Mouse (Mus musculus) adrenal gland, adult 8-10 months (tissue): ENCODE measurements at regions not wholly inside any gene's neighbourhood (a gene's known extent, or its start where the extent isn't known, plus 50 kb on each side); places are given as distances from the start of the nearest gene placed in this dataset.

Source experiments
- DNase-seq: peaks from one replicate; pipeline ENCODE4 v3.0.0; 2022

DNA sequence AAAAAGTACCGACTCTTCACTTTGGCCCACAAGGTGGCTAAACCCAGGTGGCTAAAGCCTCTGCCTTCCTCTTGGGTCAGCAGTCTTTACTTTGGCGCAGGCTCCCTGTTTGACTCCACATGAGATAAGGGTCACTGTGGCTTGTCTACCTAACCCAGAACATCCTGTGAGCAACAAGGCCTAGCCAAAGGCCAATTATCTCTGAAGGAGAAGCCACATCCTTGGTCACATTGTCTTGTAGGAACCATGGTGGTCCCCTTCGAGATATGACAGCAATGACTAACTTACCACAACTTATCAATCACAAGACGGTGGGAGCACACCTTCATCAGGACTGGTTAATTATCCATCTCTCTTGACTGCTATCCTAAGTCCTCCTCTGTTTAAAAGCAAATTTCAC is 73.3 kb upstream of the Pja1 start:
- DNase-seq: no peak

DNA sequence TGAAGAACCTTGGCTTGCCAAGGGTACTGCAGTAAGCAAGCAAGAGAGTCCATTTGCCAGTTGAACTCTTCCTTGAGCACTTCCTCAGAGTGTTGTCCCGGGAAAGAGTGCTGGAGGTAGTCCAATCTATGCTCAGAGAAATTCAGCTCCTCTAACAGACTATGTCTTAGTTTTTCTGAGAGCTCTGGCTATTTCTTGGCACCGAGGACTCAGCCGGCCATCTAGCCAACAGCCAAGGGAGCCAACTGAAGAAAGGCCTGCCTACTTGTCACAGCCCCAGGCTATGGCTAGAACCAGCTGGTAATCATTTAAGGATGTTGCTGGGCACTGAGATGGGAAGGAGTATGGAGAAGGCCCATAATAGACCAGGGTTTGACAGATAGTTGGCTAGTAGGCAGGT is 70.8 kb upstream of the Pja1 start:
- DNase-seq: no peak

DNA sequence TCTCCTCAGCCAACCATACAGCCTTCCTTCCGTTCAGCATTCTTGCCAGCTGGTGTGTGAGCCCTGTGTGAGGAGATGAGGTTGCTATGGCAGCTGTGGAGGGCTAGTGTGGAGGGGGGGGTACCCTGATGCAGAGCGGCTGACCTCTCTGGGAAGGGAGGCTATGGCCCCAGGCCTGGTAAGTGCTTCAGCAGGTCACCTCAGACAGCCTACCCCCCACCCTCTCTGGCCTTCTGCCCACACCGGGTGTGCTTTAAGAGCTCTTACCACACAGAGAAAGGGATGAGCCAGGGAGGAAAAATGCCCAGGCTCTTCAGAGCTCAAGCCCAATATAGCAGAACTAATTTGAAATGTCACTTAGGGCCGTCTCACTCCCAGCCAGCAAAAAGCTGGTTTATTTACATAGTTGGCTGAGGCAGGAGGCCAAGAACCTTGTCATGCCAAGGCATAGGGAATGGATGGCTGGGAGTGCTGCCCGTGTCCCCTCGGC is 69.1 kb upstream of the Pja1 start:
- DNase-seq: no peak

GRCm38 (mm10) chrX:99539684-99540083 is 68.6 kb upstream of the Pja1 start:
- DNase-seq: no peak

DNA sequence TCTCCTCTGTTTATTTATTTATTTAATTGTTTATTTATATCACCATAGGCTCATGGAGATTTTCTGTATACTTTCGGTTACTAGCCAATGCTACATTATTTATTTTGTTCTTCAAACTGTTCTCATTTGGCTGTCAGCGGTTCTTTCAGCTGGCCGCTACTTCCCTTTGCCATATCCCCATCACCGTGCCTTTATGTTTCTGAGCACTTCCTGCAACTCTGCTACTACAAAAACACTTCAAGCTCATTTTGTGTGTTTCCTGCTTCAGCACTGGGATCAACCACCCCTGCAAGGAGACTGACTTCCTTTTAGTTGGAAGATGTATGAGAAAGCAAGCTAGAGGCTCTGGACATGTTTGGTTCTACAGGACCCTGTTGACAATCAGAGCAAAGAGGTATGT is 66.7 kb upstream of the Pja1 start:
- DNase-seq: no peak

- DNase-seq: no peak
Observed at GRCm38 (mm10) chrX:99534922-99535321, 63.8 kb upstream of the Pja1 start.

GRCm38 (mm10) chrX:99531154-99531553 is 60.1 kb upstream of the Pja1 start:
- peak; percentile 39 for DNase-seq

- DNase-seq: no peak
Observed at GRCm38 (mm10) chrX:99530511-99530910, 59.4 kb upstream of the Pja1 start.

DNA sequence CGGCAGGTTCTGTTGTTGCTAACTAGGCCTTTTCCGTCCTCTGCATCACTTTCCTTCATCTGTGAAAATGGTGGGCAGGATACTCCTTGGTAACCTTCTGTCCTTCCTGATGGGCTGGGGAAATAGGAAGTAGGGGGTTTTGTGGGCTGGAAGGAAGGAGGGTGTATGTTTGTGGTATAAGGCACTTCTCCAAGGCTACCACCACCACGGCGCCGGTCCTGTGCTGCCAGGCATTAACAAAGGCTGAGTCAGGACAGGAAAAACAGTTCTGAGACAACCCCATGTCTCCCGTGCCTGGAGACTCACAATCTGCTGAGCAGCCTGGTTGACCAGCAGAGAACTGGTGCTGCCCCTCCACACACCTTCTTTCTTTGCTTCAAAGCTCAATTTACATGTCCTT is 52.2 kb upstream of the Pja1 start:
- no peak for DNase-seq

DNA sequence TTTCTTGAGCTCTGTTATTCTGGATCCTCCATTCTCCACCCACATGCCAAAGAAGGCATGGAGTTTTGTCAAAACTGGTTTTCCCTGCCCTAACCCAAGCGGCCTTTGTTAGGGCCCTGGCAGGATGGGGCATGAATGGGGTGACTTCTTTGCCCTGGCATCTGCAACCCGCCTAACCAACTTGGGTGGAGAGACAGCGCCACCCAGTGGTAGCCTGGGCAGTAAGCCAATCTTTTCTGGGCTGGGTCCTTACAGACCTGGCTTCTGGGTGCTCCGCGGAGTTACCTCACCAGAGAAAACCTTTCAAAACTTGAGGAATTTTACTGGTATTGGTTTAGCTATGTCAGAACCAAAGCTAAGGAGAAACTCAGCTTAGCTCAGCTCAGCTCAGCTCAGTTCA is 51.8 kb upstream of the Pja1 start:
- DNase-seq: peak; percentile 35

GRCm38 (mm10) chrX:99522289-99522688 is 51.2 kb upstream of the Pja1 start:
- no peak for DNase-seq

GRCm38 (mm10) chrX:99521866-99522265 is 50.8 kb upstream of the Pja1 start:
- DNase-seq: no peak
